Mouse (Mus musculus) kidney, postnatal 0 days (tissue): ENCODE measurements around the gene Irx2. TPM values are rescaled to one million over a fixed set of nuclear protein-coding genes. Genes with fewer than 3 reads are reported as not detected.

Experiments
- ATAC-seq: fragments of 200-750 bp; cut with Nextera tagmentation; replicated peaks from 2 replicates; pipeline ENCODE4 v1.8.0; 2017; ENCODE audit warnings: low read depth, moderate number of reproducible peaks, moderate TSS enrichment, moderate library complexity; ENCODE audit not compliant: low FRiP score
- DNase-seq: peaks from one replicate; pipeline ENCODE4 v3.0.0-alpha.2; 2016; ENCODE audit warnings: low spot score
- H3K27ac ChIP-seq: fragments of 300-500 bp; sonication (generic); 2 replicates; pipeline ENCODE4 v1.5.1; 2014; ENCODE audit warnings: mild to moderate bottlenecking
- H3K27me3 ChIP-seq: fragments of 300-500 bp; sonication (generic); 2 replicates; pipeline ENCODE4 v1.6.1; 2014; ENCODE audit warnings: low read length, mixed read lengths; ENCODE audit not compliant: insufficient read depth
- H3K36me3 ChIP-seq: fragments of 300-500 bp; sonication (generic); 2 replicates; pipeline ENCODE4 v1.6.1; 2014; ENCODE audit warnings: low read length, mixed read lengths; ENCODE audit not compliant: insufficient read depth
- H3K4me1 ChIP-seq: fragments of 300-500 bp; sonication (generic); replicated peaks from 2 replicates; pipeline ENCODE4 v1.6.1; 2014; ENCODE audit warnings: antibody characterized with exemption, low read length, mixed read lengths; ENCODE audit not compliant: insufficient read depth
- H3K4me2 ChIP-seq: fragments of 300-500 bp; sonication (generic); 2 replicates; pipeline ENCODE4 v1.6.1; 2014; ENCODE audit warnings: mild to moderate bottlenecking, low read length, moderate library complexity, mixed read lengths
- H3K4me3 ChIP-seq: fragments of 300-500 bp; sonication (generic); replicated peaks from 2 replicates; pipeline ENCODE4 v1.5.1; 2014; ENCODE audit warnings: low read depth, low read length
- H3K9ac ChIP-seq: fragments of 300-500 bp; sonication (generic); 2 replicates; pipeline ENCODE4 v1.6.1; 2014; ENCODE audit warnings: low read depth, low read length
- H3K9me3 ChIP-seq: fragments of 300-500 bp; sonication (generic); replicated peaks from 2 replicates; pipeline ENCODE4 v1.6.1; 2016; ENCODE audit warnings: low read length, inconsistent platforms, mixed read lengths
- CTCF ChIP-seq: IDR thresholded peaks from 2 replicates; pipeline ENCODE4 v1.5.1; 2016; ENCODE audit warnings: antibody characterized with exemption, low read depth, mild to moderate bottlenecking, moderate library complexity
- WGBS: fragments of 180-500 bp; shearing (Covaris S2); extraction: QIAGEN DNeasy Blood & Tissue Kit; methylation state at CpG from one replicate; pipeline ENCODE4 v1.1.7; 2014; 5-methylcytosine and 5-hydroxymethylcytosine counted together
- polyA plus RNA-seq: library from polyadenylated mRNA; unstranded; fragments of >200 nt; fragmentation: Nextera tagmentation; extraction: Ambion mirVana; gene quantifications from 2 replicates; pipeline ENCODE4 v1.2.1, GENCODE M21; 2015

Gene Irx2
- polyA plus RNA-seq, 1 experiment from 2014 or later: 12.2 TPM

GRCm38 (mm10) chr13:72633097-72633496 lies 4.5 kb downstream of the Irx2 start:
- no peak overlapping the region for H3K4me2 ChIP-seq

DNA sequence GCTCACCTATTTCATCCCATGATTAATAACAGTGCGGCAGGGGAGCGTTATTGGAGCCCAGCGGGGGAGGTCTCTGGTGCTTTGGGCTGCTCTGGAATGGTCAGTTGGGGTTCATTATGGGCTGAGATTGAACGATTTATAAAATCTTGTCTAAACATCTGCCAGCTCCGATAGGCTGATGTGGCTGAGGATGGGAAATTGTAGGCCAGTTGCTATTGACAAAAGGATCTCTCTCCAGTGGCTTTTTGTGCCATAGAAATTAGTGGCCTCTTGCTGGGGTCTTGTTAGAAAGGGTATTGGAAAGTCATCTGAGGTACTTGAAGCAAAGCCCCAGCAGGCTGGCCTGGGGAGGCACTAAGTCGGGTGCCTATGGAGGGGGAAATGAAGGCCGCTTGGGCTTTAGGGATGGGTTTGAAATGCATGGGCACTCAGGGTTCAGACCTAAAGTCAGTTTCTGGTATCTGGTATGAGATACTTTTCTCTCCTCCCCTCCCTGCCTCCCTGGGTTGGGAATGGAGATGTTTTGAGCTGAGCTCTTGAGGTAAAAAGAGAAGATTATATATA lies 6.2 kb downstream of the Irx2 start:
- ATAC-seq: no peak
- 8% methylated on average over 7 of the region's 7 CpGs for WGBS
- no peak overlapping the region for H3K4me3 ChIP-seq
- H3K4me1 ChIP-seq: peaks cover 5% of the 10 kb centered on the region; the same call in 1 of the 2 replicates
- H3K4me2 ChIP-seq: no peak overlapping the region
- H3K9me3 ChIP-seq: no peaks in the 10 kb centered on the region
- H3K36me3 ChIP-seq: no peaks in the 10 kb centered on the region
- no peak for DNase-seq
- H3K27ac ChIP-seq: no peak overlapping the region
- peaks cover 92% of the 10 kb centered on the region for H3K27me3 ChIP-seq
- TF ChIP-seq CTCF: no peak
- H3K9ac ChIP-seq: no peak overlapping the region

More at GRCm38 (mm10) chr13:72633097-72633496, 4.5 kb downstream of the Irx2 start:
- Histone ChIP-seq H3K9ac (no peak overlapping the region), H3K36me3 (no peaks in the 10 kb centered on the region), H3K27ac (no peak overlapping the region), H3K9me3 (no peaks in the 10 kb centered on the region), H3K27me3 (peaks cover 93% of the 10 kb centered on the region), H3K4me3 (no peak overlapping the region), H3K4me1 (peaks cover 5% of the 10 kb centered on the region; the same call in 1 of the 2 replicates)
- DNase-seq: peak; percentile 25
- 23% methylated on average over 2 of the region's 2 CpGs for WGBS
- ATAC-seq: no peak
- TF ChIP-seq CTCF: peak; percentile 39; the same call in 1 of the 2 replicates

DNA sequence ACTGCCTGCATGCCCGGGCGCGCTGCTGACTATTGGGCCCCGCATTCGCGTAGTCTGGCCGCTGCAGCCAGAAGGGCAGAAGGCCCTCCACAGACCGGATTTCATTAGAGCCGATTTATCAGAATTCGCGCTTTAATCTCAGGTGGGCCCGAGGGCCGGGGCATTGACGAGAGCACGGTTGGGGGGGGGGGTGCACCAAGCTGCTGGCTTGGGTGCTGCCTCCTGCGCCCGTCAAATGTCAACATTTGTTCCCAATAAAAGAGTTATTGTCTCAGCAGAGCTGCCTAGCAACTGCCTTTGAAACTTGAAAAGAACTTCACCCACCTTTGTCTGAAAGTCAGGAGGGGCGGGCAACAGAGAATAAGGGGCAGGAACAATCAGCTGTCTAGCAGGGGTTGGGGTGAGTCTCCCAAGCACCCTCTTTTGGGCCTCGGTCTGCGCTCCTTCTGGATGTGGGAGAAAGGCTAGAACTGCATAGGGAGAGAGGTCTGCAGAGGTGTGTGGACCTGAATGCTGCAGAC lies 7.8 kb downstream of the Irx2 start:
- Histone ChIP-seq H3K4me3 (no peak overlapping the region), H3K4me1 (peaks cover 7% of the 10 kb centered on the region; the same call in 1 of the 2 replicates), H3K4me2 (no peak overlapping the region), H3K9ac (no peak overlapping the region), H3K9me3 (no peaks in the 10 kb centered on the region), H3K36me3 (no peaks in the 10 kb centered on the region), H3K27me3 (peaks cover 91% of the 10 kb centered on the region), H3K27ac (no peak overlapping the region)
- TF ChIP-seq CTCF: no peak
- ATAC-seq (no peak), DNase-seq (no peak)
- 3% methylated on average over 20 of the region's 20 CpGs for WGBS

DNA sequence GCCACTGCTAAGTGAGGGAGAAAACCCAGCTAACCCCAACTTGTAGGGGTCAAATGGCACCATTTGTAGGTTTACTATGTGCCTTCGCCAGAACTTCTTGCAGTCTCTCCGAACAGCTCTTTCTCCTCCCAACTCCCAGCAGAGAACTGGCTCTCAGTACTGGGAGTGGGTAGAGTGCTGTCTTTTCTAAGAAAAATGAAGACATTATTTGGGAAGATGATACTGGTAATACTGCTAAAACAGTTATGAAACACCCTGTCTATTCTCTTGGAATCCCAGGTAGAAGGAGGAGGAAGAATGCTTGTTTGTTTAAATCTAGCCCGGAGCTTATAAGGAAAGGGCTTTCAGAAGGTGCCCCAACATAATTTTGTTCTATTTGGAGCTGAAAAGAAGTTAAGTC lies 8.9 kb downstream of the Irx2 start:
- no peak for ATAC-seq
- peaks cover 84% of the 10 kb centered on the region for H3K27me3 ChIP-seq
- no peaks in the 10 kb centered on the region for H3K9me3 ChIP-seq
- no peak for DNase-seq
- WGBS: 9% methylated on average over 3 of the region's 3 CpGs
- no peak overlapping the region for H3K4me3 ChIP-seq
- no peak overlapping the region for H3K4me2 ChIP-seq
- TF ChIP-seq CTCF: no peak
- no peak overlapping the region for H3K27ac ChIP-seq
- peaks cover 7% of the 10 kb centered on the region; the same call in 1 of the 2 replicates for H3K4me1 ChIP-seq
- no peak overlapping the region for H3K9ac ChIP-seq
- no peaks in the 10 kb centered on the region for H3K36me3 ChIP-seq

DNA sequence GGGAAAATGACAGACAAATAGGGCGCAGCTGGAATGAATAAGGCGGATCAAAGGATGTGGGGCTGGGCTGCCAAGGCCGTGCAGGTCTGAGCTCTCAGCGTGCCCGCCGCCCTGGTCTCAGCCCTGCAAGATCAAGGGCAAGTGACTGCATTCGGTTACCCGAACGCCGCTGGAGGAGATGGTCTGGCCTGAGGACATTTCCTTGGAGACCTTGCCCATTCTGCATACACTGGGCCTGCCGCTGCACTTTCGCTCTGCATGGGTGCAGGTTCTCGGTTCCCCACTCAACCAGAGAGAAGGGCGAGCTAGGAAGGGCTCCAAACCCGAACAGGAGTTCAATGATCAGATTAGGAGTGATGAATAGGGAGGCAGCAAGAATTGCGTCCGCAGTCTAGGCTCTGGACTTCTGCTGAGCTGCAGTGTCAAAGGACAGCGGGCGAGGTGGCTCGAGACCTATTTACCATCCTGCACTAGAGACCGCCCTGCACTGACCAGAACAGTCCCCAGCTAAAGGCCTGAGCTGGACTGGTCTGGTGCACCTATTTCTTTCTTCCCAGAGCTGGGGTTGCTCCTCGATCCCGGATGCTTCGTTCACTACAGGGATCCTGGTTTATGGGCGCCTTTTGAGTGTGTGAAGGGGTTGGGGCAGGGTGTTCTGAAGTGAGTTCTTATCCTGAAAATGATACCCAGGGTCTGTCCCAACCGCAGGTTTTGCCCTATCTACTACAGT lies 9.9 kb downstream of the Irx2 start:
- H3K27me3 ChIP-seq: peaks cover 79% of the 10 kb centered on the region
- H3K27ac ChIP-seq: no peak overlapping the region
- H3K4me1 ChIP-seq: peaks cover 7% of the 10 kb centered on the region; the same call in 1 of the 2 replicates
- H3K36me3 ChIP-seq: no peaks in the 10 kb centered on the region
- WGBS: 3% methylated on average over 26 of the region's 26 CpGs
- no peaks in the 10 kb centered on the region for H3K9me3 ChIP-seq
- ATAC-seq: 0 out of 2 replicates have a peak, but pooled peaks have one; percentile 9
- TF ChIP-seq CTCF: no peak
- no peak for DNase-seq
- H3K4me2 ChIP-seq: peak overlapping the region; percentile 58; the same call in 1 of the 2 replicates
- H3K4me3 ChIP-seq: 0 out of 2 replicates have a peak overlapping the region, but pooled peaks have one; percentile 44
- H3K9ac ChIP-seq: no peak overlapping the region

DNA sequence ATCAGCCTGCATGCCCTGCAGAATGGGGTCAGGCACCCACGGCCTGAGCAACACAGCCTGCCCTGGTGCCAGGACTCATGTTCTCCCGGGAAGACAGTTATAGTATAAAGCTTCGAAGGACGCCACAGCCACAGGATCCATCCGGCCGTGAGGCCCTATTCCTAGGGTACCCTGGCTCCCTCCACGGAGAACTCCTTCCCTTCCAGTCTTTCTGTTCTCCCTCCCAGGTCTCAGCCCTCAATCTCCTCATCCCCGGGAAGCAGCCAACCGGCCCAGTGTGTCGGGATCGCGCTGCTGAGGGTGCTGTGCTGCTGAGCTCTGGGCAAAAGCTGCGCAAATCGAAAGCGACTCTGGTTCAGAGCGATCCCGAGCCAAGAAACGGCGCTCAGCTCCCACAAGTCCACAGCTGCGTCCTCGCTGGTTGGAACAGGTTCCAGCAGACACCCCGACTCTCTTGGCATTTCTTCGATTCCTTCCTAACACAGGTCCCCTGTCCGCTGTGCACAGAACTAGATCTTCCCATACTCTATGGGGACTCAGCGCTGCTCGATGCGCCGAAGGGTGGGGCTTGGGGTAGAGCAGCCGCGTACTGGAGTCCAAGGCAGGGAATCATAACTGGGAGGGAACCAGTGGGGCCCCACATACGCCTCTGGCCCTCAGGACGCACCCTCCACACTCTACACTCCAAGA lies 11.0 kb downstream of the Irx2 start:
- Histone ChIP-seq H3K27me3 (peaks cover 70% of the 10 kb centered on the region), H3K4me3 (peak overlapping the region; percentile 44), H3K4me2 (peak overlapping the region; percentile 58), H3K9me3 (no peaks in the 10 kb centered on the region), H3K27ac (no peak overlapping the region), H3K4me1 (peaks cover 7% of the 10 kb centered on the region; the same call in 1 of the 2 replicates), H3K36me3 (no peaks in the 10 kb centered on the region), H3K9ac (peak overlapping the region; percentile 35; the same call in 1 of the 2 replicates)
- DNase-seq (peak; percentile 14), ATAC-seq (peak; percentile 45; the same call in 1 of the 2 replicates)
- under 1% methylated on average over 32 of the region's 32 CpGs for WGBS
- TF ChIP-seq CTCF: no peak
